Mouse (Mus musculus) embryonic fibroblast, embryonic 13.5 days (primary cell): ENCODE data around the gene Ccne1.

Experiments used
- CTCF ChIP-seq: IDR thresholded peaks from 2 replicates; pipeline ENCODE4 v1.5.1; 2011; ENCODE audit warnings: mild to moderate bottlenecking, control low read depth, low read length, moderate library complexity, borderline replicate concordance; ENCODE audit not compliant: insufficient read depth
- POLR2A ChIP-seq: IDR thresholded peaks from 2 replicates; pipeline ENCODE4 v1.6.1; 2011; ENCODE audit warnings: low read depth, mild to moderate bottlenecking, control low read depth, low read length, moderate library complexity

GRCm38 (mm10) chr7:38055996-38056395 lies 51.3 kb downstream of the Ccne1 start:
- no peak for TF ChIP-seq CTCF
- no peak for TF ChIP-seq POLR2A
